Mouse (Mus musculus): Measurements from ENCODE around the gene Mul1. TPM values are rescaled to one million over a fixed set of nuclear protein-coding genes. Genes with fewer than 3 reads are reported as not detected.
A peak's percentile ranks its signal among the peaks of the same experiment; 100 is the strongest.

The Mul1 gene
- polyA plus RNA-seq, 1 experiment from 2014 or later, result 22.6 TPM

- Histone ChIP-seq H3K9me3 (no peaks in the 10 kb centered on the region), H3K27me3 (ENCODE audit: insufficient read depth, poor library complexity, severe bottlenecking) (peaks cover 66% of the 10 kb centered on the region), H3K27ac (peak overlapping the region; percentile 74), H3K4me1 (replicated peaks) (peaks cover 67% of the 10 kb centered on the region), H3K4me3 (0 out of 2 replicates have a peak overlapping the region, but pooled peaks have one; percentile 16), H3K36me3 (0 out of 2 replicates have a peak, but pooled peaks cover 3% of the 10 kb centered on the region)
- no peak for DNase-seq (ENCODE audit: low spot score)
- 35% methylated on average over 15 of the region's 15 CpGs for WGBS
Observed at GRCm38 (mm10) chr4:138447827-138448602, 13.5 kb downstream of the Mul1 start.

GRCm38 (mm10) chr4:138448872-138449615 lies 14.6 kb downstream of the Mul1 start:
- WGBS, result 40% methylated on average over 7 of the region's 7 CpGs
- H3K4me1 ChIP-seq (replicated peaks), result peaks cover 70% of the 10 kb centered on the region

GRCm38 (mm10) chr4:138449636-138450314 lies 15.3 kb downstream of the Mul1 start:
- peaks cover 75% of the 10 kb centered on the region for H3K27me3 ChIP-seq (ENCODE audit: insufficient read depth, poor library complexity, severe bottlenecking)
- H3K36me3 ChIP-seq, result no peaks in the 10 kb centered on the region
- H3K27ac ChIP-seq, result no peak overlapping the region; the same call in 1 of the 2 replicates
- WGBS, result 47% methylated on average over 12 of the region's 12 CpGs
- peaks cover 68% of the 10 kb centered on the region for H3K4me1 ChIP-seq (replicated peaks)
- DNase-seq (ENCODE audit: low spot score), result no peak
- H3K9me3 ChIP-seq, result no peaks in the 10 kb centered on the region
- no peak overlapping the region for H3K4me3 ChIP-seq

More at GRCm38 (mm10) chr4:138448872-138449615, 14.6 kb downstream of the Mul1 start:
- Histone ChIP-seq H3K36me3 (no peaks in the 10 kb centered on the region), H3K27ac (0 out of 2 replicates have a peak overlapping the region, but pooled peaks have one; percentile 74), H3K4me3 (no peak overlapping the region), H3K9me3 (no peaks in the 10 kb centered on the region), H3K27me3 (ENCODE audit: insufficient read depth, poor library complexity, severe bottlenecking) (peaks cover 75% of the 10 kb centered on the region)
- DNase-seq (ENCODE audit: low spot score), result no peak

GRCm38 (mm10) chr4:138452306-138453096 lies 18.0 kb downstream of the Mul1 start:
- Histone ChIP-seq H3K36me3 (no peaks in the 10 kb centered on the region), H3K9me3 (no peaks in the 10 kb centered on the region), H3K27me3 (ENCODE audit: insufficient read depth, poor library complexity, severe bottlenecking) (peaks cover 82% of the 10 kb centered on the region), H3K27ac (peak overlapping the region; percentile 97; the same call in 1 of the 2 replicates), H3K4me3 (no peak overlapping the region; the same call in 1 of the 2 replicates), H3K4me1 (replicated peaks) (peaks cover 80% of the 10 kb centered on the region)
- DNase-seq (ENCODE audit: low spot score), result no peak
- WGBS, result 23% methylated on average over 15 of the region's 15 CpGs

GRCm38 (mm10) chr4:138453097-138453752 lies 18.8 kb downstream of the Mul1 start:
- peak; percentile 37 for DNase-seq (ENCODE audit: low spot score)
- Histone ChIP-seq H3K27ac (peak overlapping the region; percentile 97), H3K9me3 (no peaks in the 10 kb centered on the region), H3K36me3 (no peaks in the 10 kb centered on the region), H3K4me1 (replicated peaks) (peaks cover 74% of the 10 kb centered on the region), H3K27me3 (ENCODE audit: insufficient read depth, poor library complexity, severe bottlenecking) (peaks cover 86% of the 10 kb centered on the region), H3K4me3 (peak overlapping the region; percentile 79)
- 5% methylated on average over 19 of the region's 19 CpGs for WGBS

- H3K36me3 ChIP-seq, result no peaks in the 10 kb centered on the region
- peak within 1 kb of the TSS; percentile 79 for H3K4me3 ChIP-seq
- peaks cover 86% of the 10 kb centered on the region for H3K27me3 ChIP-seq (ENCODE audit: insufficient read depth, poor library complexity, severe bottlenecking)
- under 1% methylated on average over 63 of the region's 64 CpGs for WGBS
- peak within 1 kb of the TSS; percentile 97 for H3K27ac ChIP-seq
- no peaks in the 10 kb centered on the region for H3K9me3 ChIP-seq
- H3K4me1 ChIP-seq (replicated peaks), result peaks cover 74% of the 10 kb centered on the region
- peak; percentile 79 for DNase-seq (ENCODE audit: low spot score)
Observed at GRCm38 (mm10) chr4:138453753-138454570, 19.5 kb downstream of the Mul1 start, which contains the start of gene Camk2n1. TSS of gene Camk2n1 (plus strand) at chr4:138454314.

GRCm38 (mm10) chr4:138454571-138455140 lies 20.2 kb downstream of the Mul1 start:
- H3K36me3 ChIP-seq, result no peaks in the 10 kb centered on the region
- peaks cover 74% of the 10 kb centered on the region for H3K4me1 ChIP-seq (replicated peaks)

GRCm38 (mm10) chr4:138455141-138455955 lies 20.9 kb downstream of the Mul1 start:
- H3K4me3 ChIP-seq, result peak overlapping the region; percentile 79
- DNase-seq (ENCODE audit: low spot score), result peak; percentile 62
- peaks cover 82% of the 10 kb centered on the region for H3K27me3 ChIP-seq (ENCODE audit: insufficient read depth, poor library complexity, severe bottlenecking)
- peaks cover 74% of the 10 kb centered on the region for H3K4me1 ChIP-seq (replicated peaks)
- no peaks in the 10 kb centered on the region for H3K9me3 ChIP-seq
- no peaks in the 10 kb centered on the region for H3K36me3 ChIP-seq
- H3K27ac ChIP-seq, result peak overlapping the region; percentile 97
- under 1% methylated on average over 58 of the region's 58 CpGs for WGBS

More at GRCm38 (mm10) chr4:138454571-138455140, 20.2 kb downstream of the Mul1 start:
- peak overlapping the region; percentile 79 for H3K4me3 ChIP-seq
- peaks cover 86% of the 10 kb centered on the region for H3K27me3 ChIP-seq (ENCODE audit: insufficient read depth, poor library complexity, severe bottlenecking)
- peak overlapping the region; percentile 97 for H3K27ac ChIP-seq
- WGBS, result under 1% methylated on average over 76 of the region's 78 CpGs
- no peaks in the 10 kb centered on the region for H3K9me3 ChIP-seq
- peak; percentile 75 for DNase-seq (ENCODE audit: low spot score)

GRCm38 (mm10) chr4:138455956-138456341 lies 21.5 kb downstream of the Mul1 start:
- H3K27me3 ChIP-seq (ENCODE audit: insufficient read depth, poor library complexity, severe bottlenecking), result peaks cover 84% of the 10 kb centered on the region
- DNase-seq (ENCODE audit: low spot score), result peak; percentile 39
- peak overlapping the region; percentile 97 for H3K27ac ChIP-seq
- 2% methylated on average over 17 of the region's 17 CpGs for WGBS
- H3K4me1 ChIP-seq (replicated peaks), result peaks cover 74% of the 10 kb centered on the region
- H3K9me3 ChIP-seq, result no peaks in the 10 kb centered on the region
- H3K4me3 ChIP-seq, result peak overlapping the region; percentile 79
- H3K36me3 ChIP-seq, result no peaks in the 10 kb centered on the region

GRCm38 (mm10) chr4:138456536-138456935 lies 22.1 kb downstream of the Mul1 start:
- DNase-seq (ENCODE audit: low spot score), result peak; percentile 40
- WGBS, result 3% methylated on average over 8 of the region's 8 CpGs
- Histone ChIP-seq H3K27ac (peak overlapping the region; percentile 97), H3K4me3 (peak overlapping the region; percentile 79), H3K9me3 (no peaks in the 10 kb centered on the region), H3K4me1 (replicated peaks) (peaks cover 76% of the 10 kb centered on the region), H3K27me3 (ENCODE audit: insufficient read depth, poor library complexity, severe bottlenecking) (peaks cover 84% of the 10 kb centered on the region), H3K36me3 (no peaks in the 10 kb centered on the region)

Measured in hindbrain, embryonic 10.5 days (tissue).